Comparison of ENCODE assay signal across 8 mouse cellular contexts in genomic region chr4:70355659-70356350, GRCm38 (mm10). TPM values are rescaled to one million over a fixed set of nuclear protein-coding genes. Genes with fewer than 3 reads are reported as not detected.
DNase-seq lines count a peak whose midpoint lies in the region; ATAC-seq and TF ChIP-seq lines count a peak whose summit lies in the region.

No protein-coding gene starts in this region.

- H3K9ac ChIP-seq in heart, postnatal 0 days (replicated peaks; ENCODE audit: low read depth, low read length): no peak overlapping the region
- no peak overlapping the region for H3K9ac ChIP-seq in liver, embryonic 12.5 days
- H3K9ac ChIP-seq in neural tube, embryonic 12.5 days: no peak overlapping the region

- peaks cover 49% of the 10 kb centered on the region for H3K36me3 ChIP-seq in heart, postnatal 0 days (replicated peaks; ENCODE audit: control insufficient read depth, insufficient read depth, low read length)
- peaks cover 72% of the 10 kb centered on the region for H3K36me3 ChIP-seq in liver, embryonic 12.5 days
- peaks cover 53% of the 10 kb centered on the region for H3K36me3 ChIP-seq in neural tube, embryonic 12.5 days

- TF ChIP-seq EP300 in heart, postnatal 0 days (IDR thresholded peaks at IDR 0.05; ENCODE audit: low read depth): no peak

- H3K27ac ChIP-seq in heart, postnatal 0 days (ENCODE audit: low read depth): no peak overlapping the region
- no peak overlapping the region for H3K27ac ChIP-seq in liver, embryonic 12.5 days
- no peak overlapping the region for H3K27ac ChIP-seq in neural tube, embryonic 12.5 days

- H3K4me1 ChIP-seq in heart, postnatal 0 days (ENCODE audit: control insufficient read depth, insufficient read depth): no peaks in the 10 kb centered on the region
- no peaks in the 10 kb centered on the region for H3K4me1 ChIP-seq in liver, embryonic 12.5 days
- no peaks in the 10 kb centered on the region for H3K4me1 ChIP-seq in neural tube, embryonic 12.5 days

- no peaks in the 10 kb centered on the region for H3K27me3 ChIP-seq in heart, postnatal 0 days (ENCODE audit: control insufficient read depth, insufficient read depth, low read length)
- no peaks in the 10 kb centered on the region for H3K27me3 ChIP-seq in liver, embryonic 12.5 days (replicated peaks)
- no peaks in the 10 kb centered on the region for H3K27me3 ChIP-seq in neural tube, embryonic 12.5 days (replicated peaks)

- 67% methylated on average over 9 of the region's 9 CpGs for WGBS in heart, postnatal 0 days
- WGBS in liver, embryonic 12.5 days (ENCODE audit: insufficient replicate concordance): 69% methylated on average over 9 of the region's 9 CpGs
- WGBS in neural tube, embryonic 12.5 days: 77% methylated on average over 9 of the region's 9 CpGs

- no peak overlapping the region for H3K4me2 ChIP-seq in heart, postnatal 0 days (ENCODE audit: low read depth, low read length)
- no peak overlapping the region for H3K4me2 ChIP-seq in liver, embryonic 12.5 days
- no peak overlapping the region for H3K4me2 ChIP-seq in neural tube, embryonic 12.5 days (replicated peaks)

- H3K9me3 ChIP-seq in heart, postnatal 0 days (replicated peaks; ENCODE audit: control insufficient read depth, low read length): no peaks in the 10 kb centered on the region
- no peaks in the 10 kb centered on the region for H3K9me3 ChIP-seq in liver, embryonic 12.5 days (replicated peaks)
- no peaks in the 10 kb centered on the region for H3K9me3 ChIP-seq in neural tube, embryonic 12.5 days

- DNase-seq in B cell, adult 2 months: peak; percentile 51 to 58
- peak; percentile 62 to 87 for DNase-seq in adrenal gland, adult (ENCODE audit: inconsistent age in 2 of 2, low spot score in 1 of 2)
- peak; percentile 74 for DNase-seq in embryo, embryonic 10.5 days (ENCODE audit: low spot score)
- DNase-seq in heart, postnatal 0 days (ENCODE audit: low spot score): peak; percentile 44
- DNase-seq in kidney, postnatal 25 days: peak; percentile 46 to 50
- peak; percentile 77 for DNase-seq in thymus, postnatal 0 days (ENCODE audit: low spot score)

- peak; percentile 81 for TF ChIP-seq CTCF in heart, postnatal 0 days (IDR thresholded peaks at IDR 0.05; ENCODE audit: low read depth)

- no peak overlapping the region for H3K4me3 ChIP-seq in heart, postnatal 0 days (ENCODE audit: low read depth, low read length)
- no peak overlapping the region for H3K4me3 ChIP-seq in liver, embryonic 12.5 days
- H3K4me3 ChIP-seq in neural tube, embryonic 12.5 days: no peak overlapping the region

- ATAC-seq in heart, postnatal 0 days (ENCODE audit: insufficient read depth, low read depth): peak; percentile 53; the same call in 1 of the 2 replicates
- peak; percentile 57; the same call in 1 of the 2 replicates for ATAC-seq in liver, embryonic 12.5 days
- peak; percentile 69 for ATAC-seq in neural tube, embryonic 12.5 days (ENCODE audit: low FRiP score, low read depth)

RNA-seq across cellular contexts. Expression of gene Cdk5rap2, which starts 54.4 kb away (rescaled TPM):
- 4.7 and 6.1 TPM in 2 replicates for total RNA-seq in heart, postnatal 0 days (2014; rRNA removed; ENCODE audit: low replicate concordance)
- polyA plus RNA-seq in heart, postnatal 0 days (2015; fragmentation: Nextera tagmentation; extraction: Ambion mirVana): 2.8 TPM in 2 replicates
- polyA plus RNA-seq in liver, embryonic 12.5 days (2016; fragmentation: Nextera tagmentation; extraction: Ambion mirVana): 11.7 and 12.3 TPM in 2 replicates
- 17.7 and 19.9 TPM in 2 replicates for polyA plus RNA-seq in neural tube, embryonic 12.5 days (2016; fragmentation: Nextera tagmentation; extraction: Ambion mirVana)
- 12.4 and 17.0 TPM in 2 replicates for polyA plus RNA-seq in thymus, postnatal 0 days (2015; fragmentation: Nextera tagmentation; extraction: Ambion mirVana)
